Mouse (Mus musculus) left cerebral cortex, adult 9 months (tissue): ENCODE results near the gene Rrp8.

Experiments used
- DNase-seq, 2 experiments: peaks; one replicate each; pipeline ENCODE4 v3.0.0; 2022; ENCODE audit warnings: low spot score in 2 of 2

Rrp8 gene

DNA sequence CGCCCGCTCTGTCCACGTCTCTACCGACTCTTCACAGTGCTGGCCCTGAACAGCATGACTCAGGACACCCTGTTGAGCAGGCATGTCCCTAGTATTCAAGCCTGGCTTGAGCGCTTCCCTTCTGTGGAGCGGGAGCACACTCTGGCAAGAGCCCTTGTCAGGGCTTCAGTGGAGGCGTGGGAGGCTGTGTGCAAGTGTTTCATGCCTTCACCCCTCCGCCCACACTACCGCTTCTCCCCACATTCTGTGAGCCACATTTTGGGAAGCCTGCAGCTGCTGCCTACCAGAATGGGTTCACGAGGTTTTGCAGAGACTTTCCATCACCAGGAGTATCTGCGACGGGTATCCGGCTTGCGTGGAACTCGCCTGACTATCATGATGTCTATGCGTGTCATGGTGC, 34.0 kb downstream of the Rrp8 start:
- DNase-seq: peak; percentile 26 to 44

DNA sequence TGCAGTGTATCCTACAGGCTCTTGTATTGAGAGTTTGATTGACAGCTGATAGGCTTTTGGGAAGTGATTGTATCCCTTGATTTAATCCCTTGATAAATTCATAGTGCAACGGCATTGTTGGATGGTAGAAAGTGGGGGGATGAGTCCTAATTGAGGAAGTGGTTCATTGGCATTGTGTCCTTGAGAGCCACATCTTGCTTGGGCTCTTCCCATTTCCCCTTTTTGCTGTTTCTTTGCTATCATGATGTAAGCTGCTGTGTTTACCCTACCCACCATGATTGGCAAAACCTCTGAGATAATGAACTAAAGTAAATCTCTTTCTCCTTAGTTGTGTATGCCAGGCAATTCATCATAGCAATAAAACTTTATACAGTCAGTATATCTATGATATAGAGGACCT, 46.3 kb downstream of the Rrp8 start:
- no peak for DNase-seq

DNA sequence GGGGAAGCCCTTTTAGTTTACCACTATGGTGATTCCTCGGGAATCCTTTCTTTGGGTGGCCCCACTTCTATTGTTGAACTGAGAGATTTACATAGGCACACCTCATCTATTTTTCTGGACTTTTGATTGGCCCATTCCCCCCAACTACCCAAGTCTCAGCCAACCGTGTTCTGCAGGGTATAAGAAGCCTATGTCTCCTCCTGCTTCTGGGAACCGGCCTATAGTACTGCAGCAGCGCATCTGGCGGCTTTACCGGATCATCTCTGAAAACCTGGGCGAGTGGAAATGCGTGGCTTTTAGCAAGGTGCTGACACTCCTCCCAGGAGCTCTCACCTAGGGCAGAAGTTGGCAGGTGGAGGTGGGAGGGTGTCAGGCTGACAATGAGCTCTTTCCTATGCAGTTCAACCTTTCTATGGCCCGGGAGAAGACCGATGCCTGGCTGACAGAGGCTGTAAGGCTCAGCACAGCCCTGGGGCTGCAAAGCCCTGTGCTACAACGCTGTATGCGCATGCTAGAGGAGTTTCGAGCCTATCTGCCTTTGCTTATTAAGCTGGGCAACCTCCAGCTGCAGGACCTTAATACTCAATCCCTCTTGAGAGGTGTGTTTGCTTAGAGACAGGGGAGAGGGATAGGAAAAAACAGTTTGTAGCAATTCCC, 51.5 kb downstream of the Rrp8 start:
- DNase-seq: no peak
